Mouse (Mus musculus) skeletal muscle tissue, postnatal 0 days (tissue): Measurements from ENCODE around the gene Mrc2. TPM values are rescaled to one million over a fixed set of nuclear protein-coding genes. Genes with fewer than 3 reads are reported as not detected.

ENCODE experiments used
- polyA plus RNA-seq: library from polyadenylated mRNA; unstranded; fragments of >200 nt; fragmentation: Nextera tagmentation; extraction: Ambion mirVana; gene quantifications from 2 replicates; pipeline ENCODE4 v1.2.1, GENCODE M21; 2015

Gene Mrc2
- 8.9 and 10.1 TPM in 2 replicates for polyA plus RNA-seq

DNA sequence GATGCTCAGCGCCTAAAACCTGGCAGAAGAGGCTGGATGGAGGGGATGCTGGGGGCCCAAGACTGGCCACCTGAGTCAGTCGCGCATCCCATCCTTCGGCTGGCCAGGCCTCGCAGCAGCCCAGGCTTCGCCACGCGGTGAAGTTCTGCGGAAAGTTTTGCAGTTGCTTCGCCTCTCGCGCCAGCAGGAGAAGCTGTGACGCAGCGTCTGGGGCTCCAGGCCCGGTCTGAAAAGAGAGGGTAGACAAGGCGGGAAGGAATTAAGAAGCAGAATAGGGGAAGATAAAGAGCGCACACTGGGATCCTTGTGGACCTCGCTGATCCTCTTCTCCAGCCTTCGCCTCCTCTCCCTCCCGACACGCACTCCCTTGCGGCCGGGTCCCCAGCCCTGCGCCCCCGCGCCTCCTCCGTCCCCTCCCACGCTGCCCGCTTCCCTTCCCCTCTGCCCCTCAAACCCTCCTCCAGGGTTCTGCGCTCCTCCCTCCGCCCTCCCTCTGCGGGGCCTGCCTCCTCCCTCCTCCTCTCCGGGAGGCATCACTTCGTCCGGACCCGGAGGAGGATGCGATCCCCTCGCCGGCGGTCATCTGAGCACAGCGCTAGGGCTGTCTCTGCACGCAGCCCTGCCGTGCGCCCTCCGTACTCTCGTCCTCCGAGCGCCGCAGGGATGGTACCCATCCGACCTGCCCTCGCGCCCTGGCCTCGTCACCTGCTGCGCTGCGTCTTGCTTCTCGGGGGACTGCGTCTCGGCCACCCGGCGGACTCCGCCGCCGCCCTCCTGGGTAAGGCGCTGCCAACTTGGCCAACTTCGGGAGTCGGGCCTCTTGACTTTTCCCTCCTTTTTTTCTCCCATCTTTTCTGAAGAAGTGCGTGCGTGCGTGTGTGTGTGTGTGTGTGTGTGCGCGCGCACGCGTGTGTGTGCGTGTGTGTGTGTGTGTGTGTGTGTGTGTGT is at the start of gene Mrc2:
Gene Mrc2, plus strand, starts transcription at position 520 of the 948 bp plus-strand sequence.

Other genes with a start within 250 kb of the Mrc2 start
- not detected in 2 replicates for gene Efcab3, start 229.1 kb upstream of the Mrc2 start, polyA plus RNA-seq
- 14.6 and 15.7 TPM in 2 replicates for gene Mettl2, start 166.2 kb upstream of the Mrc2 start, polyA plus RNA-seq
- not detected in 2 replicates for gene Gm10842, start 145.8 kb upstream of the Mrc2 start, polyA plus RNA-seq
- gene Tlk2, start 113.8 kb upstream of the Mrc2 start, polyA plus RNA-seq: 7.7 and 11.0 TPM in 2 replicates
- gene March10, start 164.1 kb downstream of the Mrc2 start, polyA plus RNA-seq: 0.06 TPM in 1 of 2 replicates, not detected in the other